In genomic region chr12:83169495-83170209, GRCm38 (mm10) we compare ENCODE assay signal across 8 mouse cellular contexts.
DNase-seq lines count a peak whose midpoint lies in the region; TF ChIP-seq lines count a peak whose summit lies in the region.

No protein-coding gene starts in this region.

- H3K27ac ChIP-seq in cerebellum, adult 2 months (ENCODE audit: insufficient read depth, low read length) = peak overlapping the region; percentile 19
- peak overlapping the region; percentile 85 for H3K27ac ChIP-seq in left cerebral cortex, adult 2 months

- no peaks in the 10 kb centered on the region for H3K27me3 ChIP-seq in cerebellum, adult 2 months (ENCODE audit: control insufficient read depth, insufficient read depth, low read length)

- peak in 1 of 2 experiments; percentile 44 for DNase-seq in cerebellum, adult 2 months
- no peak for DNase-seq in cerebellum, adult 8-10 months
- peak in 1 of 2 experiments; percentile 48 for DNase-seq in left cerebral cortex, adult 2 months (ENCODE audit: extremely low spot score in 1 of 2, low spot score in 2 of 2)
- DNase-seq in left cerebral cortex, adult 11 months (ENCODE audit: low spot score) = no peak
- peak; percentile 69 to 74 for DNase-seq in layer of hippocampus, postnatal 36 days
- DNase-seq in right cerebral cortex, adult 2 months (ENCODE audit: low spot score in 2 of 2) = peak; percentile 44 to 60
- DNase-seq in thymus, postnatal 0 days (ENCODE audit: low spot score) = no peak
- DNase-seq in adrenal gland, postnatal 4 days (ENCODE audit: low spot score in 2 of 2) = no peak

- intact Hi-C loops in left cerebral cortex, adult 2 months (cut with DNase I) = loop anchor here (2.0 to 5.0 kb wide), 2 partner anchors 153 to 317 kb away; partner anchors contain the start of gene Dpf3

- TF ChIP-seq CTCF in cerebellum, adult 2 months (IDR thresholded peaks at IDR 0.05; ENCODE audit: borderline replicate concordance, insufficient read depth, low read depth, low read length) = no peak
- TF ChIP-seq CTCF in left cerebral cortex, adult 2 months (IDR thresholded peaks at IDR 0.05) = no peak

- WGBS in cerebellum, adult 2 months = 33% methylated on average over 12 of the region's 12 CpGs

- H3K4me1 ChIP-seq in cerebellum, adult 2 months (ENCODE audit: control insufficient read depth, insufficient read depth, low read length) = peaks cover 16% of the 10 kb centered on the region

- TF ChIP-seq POLR2A in cerebellum, adult 2 months (IDR thresholded peaks at IDR 0.05; ENCODE audit: borderline replicate concordance, insufficient read depth, low read length) = no peak

- H3K4me3 ChIP-seq in cerebellum, adult 2 months (replicated peaks; ENCODE audit: insufficient read depth, low read depth, low read length) = no peak overlapping the region
- H3K4me3 ChIP-seq in left cerebral cortex, adult 2 months = no peak overlapping the region

Comparison
In these comparisons a context has a peak if more than half of its experiments do, and no peak if none do; other contexts are left out.
1. DNase-seq: peak in layer of hippocampus, postnatal 36 days (2 of 2) and right cerebral cortex, adult 2 months (2 of 2); none in cerebellum, adult 8-10 months (single experiment), left cerebral cortex, adult 11 months (single experiment), thymus, postnatal 0 days (single experiment) and adrenal gland, postnatal 4 days (0 of 2).